Mouse (Mus musculus) testis, postnatal 14 days (tissue): ENCODE measurements around the gene Pde4d.

Experiments used
- DNase-seq: peaks from one replicate; pipeline ENCODE4 v3.0.0; 2021; ENCODE audit warnings: low spot score

Pde4d gene

DNA sequence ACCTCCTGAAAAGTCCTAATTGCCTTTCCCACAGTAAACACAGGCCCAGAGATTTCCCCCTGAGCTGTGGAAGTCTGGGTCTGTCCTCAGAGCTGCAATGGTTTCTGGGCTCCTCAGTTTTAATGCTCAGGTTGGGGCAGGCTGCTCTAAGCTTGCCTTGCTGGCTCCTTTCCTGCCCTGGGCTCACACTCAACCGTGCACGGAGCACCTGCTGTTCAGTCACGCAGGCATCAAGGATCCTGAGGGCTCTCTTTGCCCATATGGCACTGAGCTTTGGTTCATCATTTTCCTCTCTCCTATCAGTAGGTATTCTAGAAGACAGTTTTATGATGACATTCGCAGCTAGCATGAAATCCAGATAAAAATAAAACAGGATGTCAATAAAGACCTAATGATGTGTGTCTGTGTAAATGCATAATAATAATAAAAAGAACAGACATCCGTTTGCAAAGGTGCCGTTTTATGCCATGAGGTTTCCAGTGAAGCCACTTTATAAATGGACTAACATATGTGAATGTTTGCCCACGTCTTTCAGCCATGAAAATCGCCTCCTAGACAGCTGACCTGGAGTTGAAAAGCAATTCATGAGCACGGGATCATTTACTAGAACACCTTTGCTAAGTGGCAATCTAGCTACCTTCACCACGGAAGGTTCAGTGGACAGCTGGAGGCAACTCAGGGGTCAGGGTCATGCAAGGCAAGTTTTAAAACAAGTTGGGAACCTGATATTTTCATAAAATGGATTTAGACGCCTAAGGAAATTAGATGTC is 726.3 kb downstream of the Pde4d start:
- no peak for DNase-seq

DNA sequence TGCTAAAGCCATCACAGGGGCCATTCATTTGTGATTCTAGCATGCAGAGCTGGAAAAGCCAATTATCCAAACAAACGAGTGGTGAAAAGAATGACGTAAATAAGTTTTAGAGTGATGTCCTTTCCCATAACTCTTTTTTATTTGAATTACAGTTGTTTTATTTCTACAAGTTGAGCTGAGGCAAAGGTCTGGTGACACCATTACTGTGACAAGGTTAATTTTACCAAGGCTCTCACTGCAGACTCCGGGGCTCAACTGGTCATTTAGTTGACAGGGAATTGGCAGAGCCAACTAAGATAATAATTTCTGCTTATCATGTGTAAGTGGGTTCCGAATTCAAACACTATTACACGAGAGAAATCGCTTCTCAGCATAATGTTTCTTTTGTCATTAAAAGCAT is 731.6 kb downstream of the Pde4d start:
- no peak for DNase-seq

GRCm38 (mm10) chr13:109190652-109191051 is 740.9 kb downstream of the Pde4d start:
- no peak for DNase-seq

DNA sequence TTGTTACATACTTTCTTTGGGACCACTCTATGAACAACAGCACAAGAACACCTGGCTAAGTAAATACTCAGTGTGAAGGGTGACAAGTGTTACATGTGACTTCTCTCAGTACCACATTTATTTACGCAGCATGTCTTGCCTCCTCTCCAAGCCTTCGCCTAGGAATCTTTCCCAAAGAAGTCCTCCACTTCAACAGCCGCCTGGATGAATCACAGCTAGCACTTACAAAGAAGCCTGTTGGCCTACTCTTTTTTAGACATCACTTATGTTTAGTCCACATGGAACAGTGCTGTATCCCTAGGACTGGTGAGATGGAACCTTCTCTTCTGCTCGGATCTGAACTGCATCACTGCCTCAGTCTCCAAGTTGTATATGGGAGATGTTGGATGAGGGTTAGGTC is 741.4 kb downstream of the Pde4d start:
- no peak for DNase-seq

DNA sequence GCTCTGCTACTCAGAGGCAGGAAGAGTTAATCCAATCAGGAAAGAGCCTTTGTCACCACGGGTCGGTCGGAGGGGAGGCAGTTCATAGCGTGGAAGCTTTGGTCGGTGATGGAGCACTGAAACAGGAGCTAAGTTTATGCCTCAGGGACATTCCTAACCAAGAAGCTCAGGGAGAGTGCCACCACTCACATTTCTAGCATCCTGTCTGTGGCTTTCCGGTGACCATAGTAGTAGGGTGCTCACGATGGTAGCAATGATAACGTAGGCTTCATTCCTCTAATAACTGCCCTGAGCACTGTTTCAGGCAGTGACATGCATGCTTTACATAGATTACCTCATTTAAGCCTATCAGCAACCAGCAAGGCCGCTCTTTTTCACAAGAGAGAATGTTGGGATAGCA is 755.8 kb downstream of the Pde4d start:
- no peak for DNase-seq

GRCm38 (mm10) chr13:109208607-109209006 is 758.9 kb downstream of the Pde4d start:
- no peak for DNase-seq

- DNase-seq, result no peak
Observed at GRCm38 (mm10) chr13:109209413-109209812, 759.7 kb downstream of the Pde4d start.

GRCm38 (mm10) chr13:109210403-109210802 is 760.7 kb downstream of the Pde4d start:
- DNase-seq, result no peak

GRCm38 (mm10) chr13:109211471-109211870 is 761.7 kb downstream of the Pde4d start:
- DNase-seq, result no peak

DNA sequence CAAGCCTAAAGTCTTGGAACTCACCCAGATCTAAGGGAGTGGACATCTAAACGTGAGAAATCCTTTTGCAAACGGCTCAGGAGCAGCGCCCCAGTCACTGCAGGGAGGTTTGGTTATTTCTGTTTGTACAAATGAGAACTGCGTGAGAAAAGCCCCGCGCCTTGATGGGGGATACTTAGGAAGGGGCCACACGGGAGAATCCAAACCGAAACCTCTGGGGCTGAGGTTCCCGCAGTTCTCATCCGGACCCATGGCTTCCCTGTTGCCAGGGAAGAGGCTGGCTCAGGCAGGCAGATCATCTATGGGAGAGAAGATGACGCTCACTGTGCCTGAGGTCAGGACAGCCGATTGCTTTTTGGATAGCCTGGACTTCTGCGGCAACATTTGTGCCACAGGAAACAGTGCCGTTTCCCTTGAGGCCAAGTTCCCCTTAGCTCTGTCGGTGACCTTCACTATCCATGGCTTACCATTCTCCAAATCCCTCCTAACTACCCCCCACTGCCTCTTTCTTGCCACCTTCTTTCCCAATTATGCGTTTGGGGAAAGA is 762.3 kb downstream of the Pde4d start:
- no peak for DNase-seq

DNA sequence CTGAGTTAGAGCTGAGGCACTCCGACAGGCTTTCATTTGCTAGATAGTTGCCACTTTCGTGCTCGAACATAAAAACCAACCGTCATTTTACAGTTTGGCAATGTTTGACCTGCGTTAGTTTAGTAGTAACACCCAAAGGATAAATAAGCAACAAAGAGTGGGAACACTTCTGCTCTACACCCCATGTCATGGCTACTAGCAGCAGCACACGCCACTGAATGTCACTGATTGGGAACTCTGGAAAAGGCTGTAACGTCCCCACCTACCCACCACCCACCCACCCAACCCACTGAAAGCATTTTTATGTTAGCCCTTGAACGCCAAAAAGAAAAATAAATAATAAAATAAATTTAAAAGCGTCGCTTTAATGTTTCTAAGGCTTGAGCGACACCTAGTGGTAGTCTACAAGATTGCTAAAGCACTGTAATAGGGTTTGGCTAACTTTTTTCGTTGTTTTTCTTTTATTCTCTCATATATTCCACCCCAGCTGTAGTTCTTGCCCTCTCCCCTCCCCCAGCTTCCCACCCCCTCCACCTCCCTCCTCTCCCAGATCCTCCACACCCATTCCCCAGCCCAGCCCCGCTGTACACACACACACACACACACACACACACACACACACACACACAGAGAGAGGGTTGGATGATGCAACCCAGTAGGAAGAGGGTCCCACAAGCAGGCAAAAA is 763.2 kb downstream of the Pde4d start:
- DNase-seq, result no peak

GRCm38 (mm10) chr13:109219019-109219725 is 769.4 kb downstream of the Pde4d start:
- no peak for DNase-seq

DNA sequence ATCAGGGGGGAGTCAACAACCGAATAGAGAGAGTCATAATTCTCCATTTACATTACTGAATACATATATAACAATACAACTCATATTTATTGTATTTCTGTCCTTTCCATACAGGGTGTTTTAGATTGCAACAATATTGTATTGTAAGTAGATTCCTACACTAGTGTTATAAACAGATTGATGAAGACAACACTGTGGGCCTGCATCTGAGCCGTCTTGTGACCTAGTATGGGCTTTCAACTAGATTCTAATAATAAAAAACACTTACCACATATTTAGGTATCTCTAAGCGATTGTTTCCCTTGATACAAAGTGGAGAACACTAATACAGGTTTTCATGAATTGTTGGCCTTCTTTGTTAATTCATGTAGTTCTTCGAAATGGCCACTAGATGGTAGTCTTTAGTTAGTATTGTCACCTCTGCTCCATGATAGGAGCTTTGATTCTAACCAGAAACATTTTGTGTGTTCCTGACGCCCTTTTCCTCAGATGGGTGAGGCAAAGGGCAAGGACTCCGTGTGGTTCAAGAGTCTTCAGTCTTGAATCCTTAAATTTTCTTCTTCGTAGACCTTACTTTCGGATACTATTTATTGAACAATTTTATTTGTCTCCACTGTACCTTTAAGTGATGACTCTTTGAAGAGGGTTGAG is 779.3 kb downstream of the Pde4d start:
- DNase-seq, result no peak

- no peak for DNase-seq
Observed at GRCm38 (mm10) chr13:109229618-109230334, 780.0 kb downstream of the Pde4d start.

GRCm38 (mm10) chr13:109230335-109230987 is 780.7 kb downstream of the Pde4d start:
- DNase-seq, result no peak

GRCm38 (mm10) chr13:109231848-109232460 is 782.2 kb downstream of the Pde4d start:
- no peak for DNase-seq

GRCm38 (mm10) chr13:109232531-109232930 is 782.8 kb downstream of the Pde4d start:
- DNase-seq, result no peak

- no peak for DNase-seq
Observed at GRCm38 (mm10) chr13:109233911-109234613, 784.3 kb downstream of the Pde4d start.

DNA sequence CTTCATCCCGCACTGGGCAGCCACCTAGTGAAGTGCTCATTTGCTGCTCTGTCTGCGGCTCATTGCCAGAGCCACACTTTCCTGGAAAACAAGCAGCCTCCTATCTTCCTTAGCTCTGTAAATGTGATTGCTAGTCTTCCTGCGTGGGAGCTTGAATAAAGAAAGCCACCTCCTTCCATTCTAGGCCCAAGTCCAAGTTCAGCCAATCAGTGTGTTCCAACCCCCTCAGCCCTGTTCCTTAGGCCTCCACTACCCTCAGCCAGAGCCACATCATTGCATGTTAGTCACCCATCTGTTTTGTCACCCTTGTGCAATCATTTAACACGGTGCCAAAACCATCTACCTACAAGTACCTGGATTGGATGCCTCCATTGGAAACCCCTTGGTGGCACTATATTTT is 786.3 kb downstream of the Pde4d start:
- peak; percentile 64 for DNase-seq

GRCm38 (mm10) chr13:109238670-109239069 is 788.9 kb downstream of the Pde4d start:
- DNase-seq, result no peak
